Mouse (Mus musculus) frontal cortex, postnatal 14 days (tissue): ENCODE measurements around the gene Slc47a1.

Experiments
- DNase-seq, 2 experiments: peaks; one replicate each; pipeline ENCODE4 v3.0.0; 2022; ENCODE audit warnings: low spot score in 2 of 2

The Slc47a1 gene

GRCm38 (mm10) chr11:61378651-61379050 lies 506 bp upstream of the Slc47a1 start:
- DNase-seq: no peak

DNA sequence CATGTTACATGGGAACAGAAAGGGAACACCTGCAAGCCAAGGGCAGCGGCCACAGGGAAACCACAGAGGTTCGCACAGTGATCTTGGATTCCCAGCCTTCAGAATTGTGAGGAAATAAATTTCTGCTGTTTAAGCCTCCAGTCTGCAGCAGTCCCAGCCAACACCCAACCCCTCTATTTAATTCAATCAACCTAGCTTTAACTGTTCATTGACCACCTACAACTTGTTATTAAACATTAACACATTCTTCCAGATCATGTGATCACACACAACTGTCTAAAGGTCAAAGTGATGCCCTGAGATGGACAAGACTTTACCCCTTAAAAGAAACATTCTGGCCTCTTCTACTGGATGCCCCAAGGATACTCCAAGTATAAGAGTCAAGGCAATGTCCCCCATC lies 9.5 kb downstream of the Slc47a1 start:
- DNase-seq: no peak

- DNase-seq: no peak
These were observed 11.4 kb downstream of the Slc47a1 start for GRCm38 (mm10) chr11:61366517-61367273.

DNA sequence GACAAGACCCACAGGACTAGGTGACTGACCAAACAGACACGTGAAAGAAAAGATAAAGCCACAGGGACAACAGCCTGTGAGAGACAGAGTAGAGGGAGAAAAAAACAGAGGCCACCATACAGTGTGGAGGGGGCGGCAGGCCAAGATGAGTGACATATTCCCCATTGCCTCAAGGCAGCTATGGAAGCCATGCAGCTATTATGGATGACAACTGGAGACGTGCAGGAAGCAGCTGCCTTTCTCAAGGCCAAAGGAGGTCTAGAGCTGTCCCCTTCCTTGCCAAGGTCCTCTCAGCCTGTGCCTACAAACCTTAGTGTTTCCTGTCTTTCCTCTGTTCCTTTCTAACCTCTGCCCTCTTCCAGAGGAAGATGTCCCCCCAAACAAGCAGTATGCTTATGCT lies 12.2 kb downstream of the Slc47a1 start:
- DNase-seq: no peak

- DNase-seq: no peak
These were observed 14.0 kb downstream of the Slc47a1 start for GRCm38 (mm10) chr11:61364096-61364495.

GRCm38 (mm10) chr11:61361515-61362190 lies 16.5 kb downstream of the Slc47a1 start:
- DNase-seq: no peak

- no peak for DNase-seq
These were observed 21.5 kb downstream of the Slc47a1 start for GRCm38 (mm10) chr11:61356600-61356999.

- DNase-seq: no peak
These were observed 22.0 kb downstream of the Slc47a1 start for GRCm38 (mm10) chr11:61356111-61356510.

DNA sequence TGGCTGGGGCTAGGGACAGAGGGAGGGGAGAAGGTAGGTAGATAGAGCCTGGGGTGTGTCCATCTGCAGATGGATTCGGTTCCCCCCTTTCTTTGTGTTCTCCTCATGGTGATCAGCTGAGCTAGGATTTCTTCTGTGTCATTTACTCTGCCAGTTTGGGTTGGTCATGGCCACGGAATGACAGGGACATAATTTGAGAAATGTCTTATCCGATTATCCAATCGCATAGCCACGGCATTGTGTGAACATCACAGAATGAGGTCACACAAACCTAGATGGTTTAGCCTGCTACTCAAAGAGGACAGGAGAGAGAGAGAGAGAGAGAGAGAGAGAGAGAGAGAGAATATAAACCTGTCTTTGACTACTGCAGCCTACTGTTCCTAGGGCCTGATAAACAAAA lies 22.8 kb downstream of the Slc47a1 start:
- DNase-seq: no peak

DNA sequence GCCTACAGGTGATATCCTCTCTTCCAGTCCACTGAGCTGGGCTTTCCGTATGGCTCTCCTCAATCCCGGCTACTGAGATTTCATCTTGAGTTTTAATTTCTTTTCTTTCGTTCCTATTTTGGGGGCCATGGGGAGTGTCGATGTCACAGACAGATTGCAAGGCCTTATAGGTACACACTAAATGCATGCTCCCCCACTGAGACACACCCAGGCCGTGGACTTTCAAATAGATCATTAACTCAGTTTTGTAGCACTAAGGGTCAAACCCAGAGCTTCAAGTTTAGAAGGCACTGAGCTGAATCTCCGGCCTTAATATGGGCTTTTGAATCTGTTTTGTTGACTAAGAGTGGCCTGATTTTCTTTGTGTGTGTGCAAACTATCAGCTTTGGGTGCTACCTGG lies 23.8 kb downstream of the Slc47a1 start:
- no peak for DNase-seq

- no peak for DNase-seq
These were observed 25.1 kb downstream of the Slc47a1 start for GRCm38 (mm10) chr11:61353038-61353437.

DNA sequence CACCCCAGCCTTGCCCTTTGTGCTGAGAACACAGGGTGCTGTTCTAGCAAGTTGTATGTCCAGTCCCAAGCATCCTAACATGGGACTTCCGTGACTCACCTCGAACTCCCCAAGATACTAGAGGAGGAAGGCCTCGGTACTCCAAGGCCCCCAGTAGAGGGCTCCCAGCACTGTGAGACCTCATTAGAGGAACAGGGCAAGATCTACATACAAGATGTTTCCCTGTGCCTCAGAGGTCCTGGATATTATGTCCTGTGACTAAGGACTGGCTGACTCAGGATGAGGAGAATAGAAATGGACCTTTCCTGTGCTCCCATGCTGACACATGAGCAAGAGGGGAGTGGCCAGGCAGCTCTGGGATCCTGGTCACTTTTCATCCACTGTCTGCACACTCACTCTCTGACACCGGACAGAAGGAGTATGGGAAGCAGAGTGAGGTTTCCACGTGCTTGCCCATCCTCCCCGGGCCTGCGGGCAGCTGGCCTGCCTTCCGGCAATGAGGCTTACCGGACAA lies 25.9 kb downstream of the Slc47a1 start:
- no peak for DNase-seq

DNA sequence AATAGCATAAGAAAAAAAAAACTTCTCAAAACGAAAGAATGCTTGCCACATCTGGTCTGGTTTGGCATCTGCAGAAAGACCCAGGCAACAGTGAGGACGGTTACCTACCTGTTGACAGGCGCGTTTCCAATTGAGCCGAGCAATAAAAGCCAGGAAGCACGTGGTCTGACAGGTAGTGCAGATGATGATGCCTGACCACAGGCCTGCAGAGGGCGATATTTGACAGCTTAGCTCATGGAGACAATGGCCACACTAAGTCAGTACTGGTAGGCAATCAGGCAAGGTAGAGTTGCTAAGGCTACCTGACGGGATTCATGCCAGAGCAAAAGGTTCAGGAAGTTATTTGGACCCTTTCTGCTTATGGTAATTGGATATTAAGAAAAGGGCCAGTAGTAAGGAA lies 28.8 kb downstream of the Slc47a1 start:
- peak in 1 of 2 experiments; percentile 23 for DNase-seq

- DNase-seq: no peak
These were observed 32.0 kb downstream of the Slc47a1 start for GRCm38 (mm10) chr11:61346133-61346532.

GRCm38 (mm10) chr11:61342505-61343420 lies 35.4 kb downstream of the Slc47a1 start, which contains the start of gene Slc47a2:
Gene Slc47a2 (minus strand): TSS chr11:61342860.
- DNase-seq: no peak

GRCm38 (mm10) chr11:61341971-61342370 lies 36.2 kb downstream of the Slc47a1 start:
- DNase-seq: no peak

DNA sequence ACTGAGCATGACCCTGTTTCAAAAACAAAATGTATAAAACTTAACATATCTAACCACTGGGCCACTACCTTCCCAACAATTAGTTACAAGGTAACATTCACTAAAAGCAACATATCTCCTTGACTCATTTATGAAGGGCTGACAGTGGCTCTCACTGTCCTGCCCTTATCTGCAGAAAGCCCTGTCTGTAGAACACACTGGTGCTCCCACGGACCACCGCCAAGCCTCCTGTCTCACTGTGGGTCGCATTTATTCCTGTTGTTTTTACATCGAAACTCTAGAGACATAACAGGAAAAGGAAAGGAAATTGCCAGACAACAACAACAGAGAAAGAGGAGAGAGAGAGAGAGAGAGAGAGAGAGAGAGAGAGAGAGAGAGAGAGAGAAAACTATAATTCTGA lies 36.9 kb downstream of the Slc47a1 start:
- DNase-seq: no peak

GRCm38 (mm10) chr11:61340374-61340773 lies 37.8 kb downstream of the Slc47a1 start:
- no peak for DNase-seq

DNA sequence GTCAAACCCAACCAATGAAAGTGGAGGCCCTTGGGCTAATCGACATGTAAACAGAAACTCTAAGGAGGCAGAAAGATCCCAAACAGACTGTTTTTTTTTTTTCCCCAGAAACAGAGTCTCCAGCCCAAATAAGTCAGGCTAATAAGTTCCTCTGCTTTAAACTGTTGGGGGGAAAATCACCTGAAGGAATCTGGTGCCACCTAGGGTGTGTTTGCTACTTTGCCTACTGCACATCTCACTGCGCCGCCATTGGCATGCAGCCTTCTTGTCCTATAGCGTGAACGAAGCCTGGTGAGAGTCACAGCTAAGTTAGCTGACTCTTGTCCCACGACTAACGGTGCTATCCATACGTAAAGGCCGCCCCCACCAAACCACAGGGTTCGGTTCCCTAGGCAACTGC lies 40.6 kb downstream of the Slc47a1 start:
- DNase-seq: no peak

- no peak for DNase-seq
These were observed 57.0 kb downstream of the Slc47a1 start for GRCm38 (mm10) chr11:61320904-61321687.

- no peak for DNase-seq
These were observed 58.1 kb downstream of the Slc47a1 start for GRCm38 (mm10) chr11:61319923-61320567.
